Mouse (Mus musculus) neural tube, embryonic 10.5 days (tissue): Measurements from ENCODE around the gene Lat.

Source experiments
- DNase-seq: peaks from one replicate; pipeline ENCODE4 v3.0.0-alpha.2; 2017; ENCODE audit warnings: low spot score; ENCODE audit errors: extremely low spot score

Gene Lat

DNA sequence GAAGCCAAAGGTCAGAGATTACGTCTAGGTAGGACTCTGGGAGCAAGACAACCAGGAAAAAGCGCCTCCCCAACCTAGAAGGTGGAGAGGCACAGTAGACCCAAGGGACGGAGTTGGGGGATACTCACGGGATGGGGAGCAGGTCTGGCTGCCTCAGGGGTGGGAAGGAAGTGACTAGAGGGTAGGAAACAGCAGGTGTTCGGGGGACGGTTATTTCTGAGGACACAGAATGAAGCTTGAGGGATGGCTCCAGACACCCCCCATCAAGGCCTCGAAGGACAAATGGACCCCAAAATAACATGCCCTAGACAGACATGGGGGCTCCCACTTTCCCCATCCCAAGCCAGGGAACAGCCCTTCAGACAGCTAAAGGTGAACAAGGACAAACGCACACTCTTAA lies 1.0 kb downstream of the Lat start:
- no peak for DNase-seq

DNA sequence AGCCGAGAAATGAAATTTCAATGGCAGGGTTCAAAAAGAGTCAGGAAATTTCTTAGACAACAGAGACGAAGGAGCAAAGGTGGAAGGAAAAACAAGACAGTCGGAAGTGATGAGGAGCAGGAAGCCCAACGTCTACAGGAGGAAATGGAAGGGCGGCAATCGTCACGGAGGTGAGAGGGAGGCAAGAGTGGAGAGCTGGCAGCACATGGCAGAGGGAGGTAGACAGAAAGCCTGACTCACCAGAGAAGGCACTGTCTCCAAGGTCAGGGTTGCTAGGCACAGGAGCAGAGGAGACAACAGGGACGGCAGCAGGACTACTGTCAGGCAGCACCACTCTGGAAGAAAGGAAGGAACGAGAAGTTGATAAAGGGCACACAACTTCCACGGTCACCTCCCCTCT lies 1.7 kb downstream of the Lat start:
- DNase-seq: no peak

- no peak for DNase-seq
Observed at GRCm38 (mm10) chr7:126363038-126363437, 6.3 kb downstream of the Lat start.

- no peak for DNase-seq
Observed at GRCm38 (mm10) chr7:126359049-126359448, 10.3 kb downstream of the Lat start.

- no peak for DNase-seq
Observed at GRCm38 (mm10) chr7:126358413-126358812, 11.0 kb downstream of the Lat start.

GRCm38 (mm10) chr7:126357838-126358237 lies 11.5 kb downstream of the Lat start:
- DNase-seq: no peak

- no peak for DNase-seq
Observed at GRCm38 (mm10) chr7:126356793-126357591, 12.4 kb downstream of the Lat start.

GRCm38 (mm10) chr7:126355847-126356597 lies 13.3 kb downstream of the Lat start:
- DNase-seq: no peak

DNA sequence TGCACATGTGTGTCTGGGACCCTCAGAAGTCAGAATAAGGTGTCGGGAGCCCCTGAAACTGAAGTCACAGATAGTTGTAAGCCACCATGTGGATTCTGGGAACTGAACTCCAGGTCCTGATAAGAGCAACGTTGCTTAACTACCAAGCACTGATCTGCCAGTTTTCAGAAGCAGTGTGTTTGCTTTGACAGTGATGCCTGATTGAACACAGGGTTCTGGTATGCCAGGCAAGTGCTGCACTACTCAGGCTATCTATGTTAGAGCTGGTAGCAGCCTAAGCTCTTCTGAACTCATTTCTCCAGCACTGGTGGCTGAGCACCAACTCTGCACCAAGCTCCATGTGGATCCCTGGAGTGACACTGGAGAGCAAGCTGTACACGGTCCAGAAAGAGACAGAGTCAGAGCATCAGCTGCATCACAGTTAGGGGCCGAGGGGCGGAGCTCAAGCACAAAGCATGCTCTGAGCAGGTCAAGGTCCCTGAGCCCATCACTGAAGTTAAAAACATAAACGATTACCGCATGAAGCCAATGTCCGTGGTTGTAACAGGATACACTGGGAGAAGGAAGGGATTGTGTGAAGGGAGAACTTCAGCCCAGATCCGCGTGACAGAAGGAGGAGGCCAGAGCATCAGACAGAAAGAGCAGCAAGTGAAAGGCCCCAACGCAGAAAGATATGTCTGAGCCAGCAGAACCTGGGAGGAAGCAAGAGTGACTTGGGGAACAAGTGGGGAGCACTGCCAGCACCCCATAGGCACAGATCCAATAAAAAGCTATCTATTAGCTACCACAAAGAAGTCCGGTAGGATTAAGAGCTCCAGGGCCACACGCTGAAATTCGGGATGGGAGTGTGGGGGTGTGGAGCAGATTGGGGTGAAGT lies 14.4 kb downstream of the Lat start:
- DNase-seq: no peak

- no peak for DNase-seq
Observed at GRCm38 (mm10) chr7:126353994-126354365, 15.4 kb downstream of the Lat start.

DNA sequence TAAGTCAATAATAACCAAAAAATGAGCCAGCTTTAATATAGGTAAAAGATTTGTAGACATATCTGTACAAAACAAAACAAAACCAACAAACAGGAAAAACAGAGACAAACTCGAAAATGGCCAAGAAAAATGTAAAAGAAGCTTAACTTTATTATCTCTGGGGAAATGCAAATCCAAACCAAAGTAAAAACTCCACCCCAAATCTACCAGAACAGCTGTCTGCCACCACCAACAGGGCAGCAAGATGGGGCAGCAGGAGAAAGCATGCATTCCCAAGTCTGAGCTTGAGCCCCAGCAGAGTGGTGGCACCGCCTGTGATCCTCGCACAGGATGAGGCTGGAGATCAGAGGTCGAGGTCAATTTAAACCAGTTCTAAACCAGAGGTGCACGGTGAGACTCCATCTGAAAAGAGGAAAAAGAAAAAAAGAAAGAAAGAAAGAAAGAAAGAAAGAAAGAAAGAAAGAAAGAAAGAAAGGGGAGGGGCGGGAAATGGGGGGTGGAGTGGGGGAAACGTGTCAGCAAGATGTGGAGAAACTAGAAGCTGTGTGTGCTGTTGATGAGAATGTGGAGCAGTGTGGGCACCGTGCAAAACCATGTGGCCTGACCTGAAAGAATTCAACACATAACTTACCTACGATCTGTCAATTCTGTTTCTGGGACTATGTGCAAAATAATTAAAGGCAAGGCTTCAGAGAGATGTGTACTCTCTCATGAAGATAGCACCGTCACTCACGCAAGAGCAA lies 15.9 kb downstream of the Lat start:
- no peak for DNase-seq

DNA sequence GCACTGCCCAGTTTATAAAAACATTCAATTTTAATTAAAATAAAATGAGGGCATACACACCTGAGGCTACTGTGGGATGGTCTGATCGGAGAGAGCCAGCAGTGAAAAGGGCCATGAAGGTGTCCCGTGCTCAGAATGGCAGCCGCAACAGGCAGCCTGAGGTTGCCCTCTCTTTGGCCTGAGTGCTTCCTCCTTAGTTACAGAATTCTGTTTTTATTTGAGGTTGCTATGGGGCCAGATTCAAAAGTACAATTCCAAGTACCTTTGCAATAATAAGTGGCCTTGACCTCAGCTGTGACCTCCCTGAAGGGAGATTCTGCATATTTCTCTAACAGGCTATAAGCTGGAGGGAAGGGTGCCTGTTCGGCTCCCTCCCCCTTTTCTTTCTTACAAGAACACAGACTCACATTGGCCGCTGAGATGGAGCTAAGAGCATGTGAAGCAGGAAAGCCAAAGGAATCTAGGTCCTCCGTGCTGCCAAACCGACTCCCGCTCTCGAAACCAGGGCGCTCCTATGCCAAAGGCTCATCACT lies 17.9 kb downstream of the Lat start:
- no peak for DNase-seq

- no peak for DNase-seq
Observed at GRCm38 (mm10) chr7:126350748-126351418, 18.5 kb downstream of the Lat start.

- no peak for DNase-seq
Observed at GRCm38 (mm10) chr7:126348293-126348692, 21.1 kb downstream of the Lat start.

- no peak for DNase-seq
Observed at GRCm38 (mm10) chr7:126347098-126347497, 22.3 kb downstream of the Lat start.

DNA sequence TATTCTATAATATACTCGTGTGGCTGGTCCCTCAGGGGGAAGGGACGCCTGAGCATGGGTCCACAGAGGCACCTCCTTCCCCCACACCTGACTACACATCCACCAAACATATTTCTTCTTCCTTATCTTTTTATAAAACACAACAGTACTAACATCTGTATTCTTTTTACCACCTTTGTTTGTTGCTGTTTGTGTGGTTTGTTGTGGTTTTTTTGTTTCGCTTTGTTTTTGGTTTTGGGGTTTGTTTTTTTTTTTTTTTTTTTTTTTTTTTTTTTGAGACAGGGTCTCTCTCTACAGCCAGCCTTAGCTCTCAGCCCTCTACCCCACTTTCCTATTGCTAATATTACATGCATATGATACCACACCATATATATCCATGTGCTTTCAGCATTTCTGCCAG lies 23.4 kb downstream of the Lat start:
- DNase-seq: no peak

- DNase-seq: no peak
Observed at GRCm38 (mm10) chr7:126345557-126345956, 23.8 kb downstream of the Lat start.

DNA sequence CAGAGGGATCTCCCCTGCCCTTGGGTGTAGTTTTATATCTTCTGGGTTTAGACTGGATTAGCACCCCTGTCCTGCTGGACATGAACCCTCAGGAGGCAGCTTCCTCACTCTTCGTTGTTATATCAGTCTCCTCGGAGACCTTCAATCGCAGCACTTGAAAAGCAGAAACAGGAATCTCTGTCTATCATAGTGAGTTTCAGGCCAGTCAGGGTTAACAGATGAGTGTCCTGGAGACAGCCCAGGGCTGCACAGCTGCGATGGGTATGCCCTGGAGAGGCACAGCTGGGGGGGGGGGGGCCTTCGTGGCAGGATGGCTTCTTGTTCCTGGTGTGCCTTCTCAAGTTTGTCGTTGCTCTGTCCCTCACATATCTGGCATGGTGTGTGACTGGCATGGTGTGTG lies 28.5 kb downstream of the Lat start:
- DNase-seq: no peak

- DNase-seq: no peak
Observed at GRCm38 (mm10) chr7:126340206-126340618, 29.2 kb downstream of the Lat start.

- no peak for DNase-seq
Observed at GRCm38 (mm10) chr7:126339521-126339971, 29.8 kb downstream of the Lat start.
